Mouse (Mus musculus): ENCODE results near the gene Clec1b. TPM values are rescaled to one million over a fixed set of nuclear protein-coding genes. Genes with fewer than 3 reads are reported as not detected.

Clec1b gene
- polyA plus RNA-seq, 1 experiment from 2014 or later, result 12.9 TPM

GRCm38 (mm10) chr6:129369374-129370132 lies 27.5 kb upstream of the Clec1b start:
- no peaks in the 10 kb centered on the region for H3K9me3 ChIP-seq (ENCODE audit: control insufficient read depth, low read length)
- H3K27me3 ChIP-seq (ENCODE audit: control insufficient read depth, insufficient read depth, low read length), result no peaks in the 10 kb centered on the region
- no peak overlapping the region for H3K9ac ChIP-seq (ENCODE audit: low read depth, low read length)
- H3K4me1 ChIP-seq (replicated peaks; ENCODE audit: control insufficient read depth, insufficient read depth, low read length), result no peaks in the 10 kb centered on the region
- WGBS, result 70% methylated on average over 7 of the region's 7 CpGs
- no peak for ATAC-seq (ENCODE audit: low FRiP score)
- H3K27ac ChIP-seq (ENCODE audit: low read depth, low read length), result no peak overlapping the region
- no peak overlapping the region for H3K4me3 ChIP-seq (ENCODE audit: low read depth, low read length)
- H3K4me2 ChIP-seq (replicated peaks; ENCODE audit: low read depth, low read length), result no peak overlapping the region
- no peaks in the 10 kb centered on the region for H3K36me3 ChIP-seq (ENCODE audit: control insufficient read depth, insufficient read depth, low read length)
- no peak for DNase-seq (ENCODE audit: low spot score)

- no peak overlapping the region for H3K27ac ChIP-seq (ENCODE audit: low read depth, low read length)
- H3K9me3 ChIP-seq (ENCODE audit: control insufficient read depth, low read length), result no peaks in the 10 kb centered on the region
- H3K36me3 ChIP-seq (ENCODE audit: control insufficient read depth, insufficient read depth, low read length), result no peaks in the 10 kb centered on the region
- no peaks in the 10 kb centered on the region for H3K4me1 ChIP-seq (replicated peaks; ENCODE audit: control insufficient read depth, insufficient read depth, low read length)
- WGBS, result 90% methylated on average over 2 of the region's 2 CpGs
- DNase-seq (ENCODE audit: low spot score) (no peak), ATAC-seq (ENCODE audit: low FRiP score) (no peak)
- no peak overlapping the region for H3K4me3 ChIP-seq (ENCODE audit: low read depth, low read length)
- H3K9ac ChIP-seq (ENCODE audit: low read depth, low read length), result no peak overlapping the region
- H3K27me3 ChIP-seq (ENCODE audit: control insufficient read depth, insufficient read depth, low read length), result no peaks in the 10 kb centered on the region
- no peak overlapping the region for H3K4me2 ChIP-seq (replicated peaks; ENCODE audit: low read depth, low read length)
Measured at GRCm38 (mm10) chr6:129374937-129375471, 22.1 kb upstream of the Clec1b start.

- Histone ChIP-seq H3K4me1 (replicated peaks; ENCODE audit: control insufficient read depth, insufficient read depth, low read length) (no peaks in the 10 kb centered on the region), H3K27me3 (ENCODE audit: control insufficient read depth, insufficient read depth, low read length) (no peaks in the 10 kb centered on the region), H3K9me3 (ENCODE audit: control insufficient read depth, low read length) (no peaks in the 10 kb centered on the region), H3K27ac (ENCODE audit: low read depth, low read length) (no peak overlapping the region), H3K4me3 (ENCODE audit: low read depth, low read length) (no peak overlapping the region), H3K36me3 (ENCODE audit: control insufficient read depth, insufficient read depth, low read length) (no peaks in the 10 kb centered on the region), H3K9ac (ENCODE audit: low read depth, low read length) (no peak overlapping the region), H3K4me2 (replicated peaks; ENCODE audit: low read depth, low read length) (no peak overlapping the region)
- ATAC-seq (ENCODE audit: low FRiP score), result no peak
- 60% methylated on average over 4 of the region's 4 CpGs for WGBS
- no peak for DNase-seq (ENCODE audit: low spot score)
Measured at GRCm38 (mm10) chr6:129380454-129380853, 16.6 kb upstream of the Clec1b start.

DNA sequence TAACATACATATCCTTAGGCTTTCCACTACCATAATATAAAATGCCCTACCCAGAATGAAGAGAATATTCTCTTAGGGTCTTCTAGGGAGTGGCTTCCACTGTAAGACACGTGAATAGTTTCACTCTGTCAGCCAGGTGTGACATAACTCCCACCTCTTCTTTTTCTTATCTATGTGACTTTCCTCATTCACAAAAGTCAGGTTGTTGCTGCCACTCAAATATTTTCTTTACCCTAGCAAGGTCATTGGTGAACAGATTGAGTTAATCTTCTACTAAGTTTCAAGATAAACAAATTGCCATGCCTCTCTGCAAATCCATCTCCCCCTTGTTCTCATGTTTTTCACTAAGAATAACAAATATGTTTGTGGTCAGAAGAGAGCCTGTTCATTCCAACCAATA lies 15.4 kb upstream of the Clec1b start:
- 86% methylated on average over 1 of the region's 1 CpGs for WGBS
- ATAC-seq (ENCODE audit: low FRiP score) (no peak), DNase-seq (ENCODE audit: low spot score) (no peak)
- Histone ChIP-seq H3K4me1 (replicated peaks; ENCODE audit: control insufficient read depth, insufficient read depth, low read length) (no peaks in the 10 kb centered on the region), H3K27me3 (ENCODE audit: control insufficient read depth, insufficient read depth, low read length) (no peaks in the 10 kb centered on the region), H3K9me3 (ENCODE audit: control insufficient read depth, low read length) (no peaks in the 10 kb centered on the region), H3K27ac (ENCODE audit: low read depth, low read length) (no peak overlapping the region), H3K4me2 (replicated peaks; ENCODE audit: low read depth, low read length) (no peak overlapping the region), H3K36me3 (ENCODE audit: control insufficient read depth, insufficient read depth, low read length) (no peaks in the 10 kb centered on the region), H3K4me3 (ENCODE audit: low read depth, low read length) (no peak overlapping the region), H3K9ac (ENCODE audit: low read depth, low read length) (no peak overlapping the region)

DNA sequence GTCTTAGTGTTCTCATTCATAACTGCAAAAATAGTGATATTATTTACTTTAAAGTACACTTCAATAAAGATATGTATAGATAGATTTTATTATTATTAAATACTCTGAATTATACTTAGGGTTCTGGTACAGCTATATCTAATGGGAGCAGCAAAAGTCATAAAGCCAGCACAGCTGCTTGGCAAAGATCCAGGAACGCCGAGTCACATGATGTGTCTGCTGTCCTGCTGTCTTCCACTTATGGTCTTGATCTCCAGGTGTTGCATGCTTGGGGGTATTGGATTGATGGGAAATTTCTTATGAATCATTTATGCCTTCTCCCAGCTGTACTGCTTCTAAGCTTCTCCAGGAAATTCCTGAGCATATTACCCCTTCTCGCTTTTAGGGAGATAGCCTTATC lies 13.6 kb upstream of the Clec1b start:
- Histone ChIP-seq H3K27me3 (ENCODE audit: control insufficient read depth, insufficient read depth, low read length) (no peaks in the 10 kb centered on the region), H3K4me2 (replicated peaks; ENCODE audit: low read depth, low read length) (no peak overlapping the region), H3K4me3 (ENCODE audit: low read depth, low read length) (no peak overlapping the region), H3K27ac (ENCODE audit: low read depth, low read length) (no peak overlapping the region), H3K4me1 (replicated peaks; ENCODE audit: control insufficient read depth, insufficient read depth, low read length) (no peaks in the 10 kb centered on the region), H3K9me3 (ENCODE audit: control insufficient read depth, low read length) (no peaks in the 10 kb centered on the region), H3K36me3 (ENCODE audit: control insufficient read depth, insufficient read depth, low read length) (no peaks in the 10 kb centered on the region), H3K9ac (ENCODE audit: low read depth, low read length) (no peak overlapping the region)
- ATAC-seq (ENCODE audit: low FRiP score) (no peak), DNase-seq (ENCODE audit: low spot score) (no peak)
- WGBS, result 94% methylated on average over 3 of the region's 3 CpGs

DNA sequence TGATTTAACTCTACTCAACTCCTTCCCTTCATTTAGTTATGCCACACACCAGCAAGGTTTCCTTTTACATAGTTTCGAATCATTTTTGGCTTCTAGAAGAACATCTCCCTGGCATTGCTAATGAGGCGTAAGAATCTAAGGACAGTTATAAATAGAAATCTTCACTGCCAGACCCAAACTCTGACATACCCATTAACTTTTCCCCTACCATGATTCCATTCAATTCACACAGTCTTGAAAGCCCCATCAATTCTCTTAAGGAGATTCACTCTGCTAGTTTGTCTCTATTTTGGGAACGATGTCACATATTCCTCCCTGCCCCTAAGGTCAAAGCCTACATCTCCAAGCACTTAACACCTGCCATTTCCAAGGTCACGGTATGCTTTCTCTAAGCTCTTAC lies 12.1 kb upstream of the Clec1b start:
- Histone ChIP-seq H3K9ac (ENCODE audit: low read depth, low read length) (no peak overlapping the region), H3K4me3 (ENCODE audit: low read depth, low read length) (no peak overlapping the region), H3K4me2 (replicated peaks; ENCODE audit: low read depth, low read length) (no peak overlapping the region), H3K4me1 (replicated peaks; ENCODE audit: control insufficient read depth, insufficient read depth, low read length) (no peaks in the 10 kb centered on the region), H3K36me3 (ENCODE audit: control insufficient read depth, insufficient read depth, low read length) (no peaks in the 10 kb centered on the region), H3K27ac (ENCODE audit: low read depth, low read length) (no peak overlapping the region), H3K9me3 (ENCODE audit: control insufficient read depth, low read length) (no peaks in the 10 kb centered on the region), H3K27me3 (ENCODE audit: control insufficient read depth, insufficient read depth, low read length) (no peaks in the 10 kb centered on the region)
- WGBS, result 45% methylated on average over 4 of the region's 4 CpGs
- no peak for DNase-seq (ENCODE audit: low spot score)
- ATAC-seq (ENCODE audit: low FRiP score), result peak; percentile 20; the same call in 1 of the 2 replicates

GRCm38 (mm10) chr6:129385774-129386173 lies 11.3 kb upstream of the Clec1b start, which contains the start of gene Clec12b:
Gene Clec12b (minus strand): TSS chr6:129385874.
- H3K9me3 ChIP-seq (ENCODE audit: control insufficient read depth, low read length), result no peaks in the 10 kb centered on the region
- no peak within 1 kb of the TSS for H3K4me2 ChIP-seq (replicated peaks; ENCODE audit: low read depth, low read length)
- H3K4me1 ChIP-seq (replicated peaks; ENCODE audit: control insufficient read depth, insufficient read depth, low read length), result no peaks in the 10 kb centered on the region
- DNase-seq (ENCODE audit: low spot score), result no peak
- no peak for ATAC-seq (ENCODE audit: low FRiP score)
- no peak within 1 kb of the TSS for H3K9ac ChIP-seq (ENCODE audit: low read depth, low read length)
- H3K4me3 ChIP-seq (ENCODE audit: low read depth, low read length), result no peak within 1 kb of the TSS
- H3K27me3 ChIP-seq (ENCODE audit: control insufficient read depth, insufficient read depth, low read length), result no peaks in the 10 kb centered on the region
- H3K27ac ChIP-seq (ENCODE audit: low read depth, low read length), result no peak within 1 kb of the TSS
- WGBS, result 81% methylated on average over 2 of the region's 2 CpGs
- H3K36me3 ChIP-seq (ENCODE audit: control insufficient read depth, insufficient read depth, low read length), result no peaks in the 10 kb centered on the region

GRCm38 (mm10) chr6:129393087-129393720 lies 3.9 kb upstream of the Clec1b start:
- Histone ChIP-seq H3K4me3 (ENCODE audit: low read depth, low read length) (no peak overlapping the region), H3K4me1 (replicated peaks; ENCODE audit: control insufficient read depth, insufficient read depth, low read length) (no peaks in the 10 kb centered on the region), H3K27me3 (ENCODE audit: control insufficient read depth, insufficient read depth, low read length) (no peaks in the 10 kb centered on the region), H3K36me3 (ENCODE audit: control insufficient read depth, insufficient read depth, low read length) (no peaks in the 10 kb centered on the region), H3K9ac (ENCODE audit: low read depth, low read length) (no peak overlapping the region), H3K4me2 (replicated peaks; ENCODE audit: low read depth, low read length) (no peak overlapping the region), H3K27ac (ENCODE audit: low read depth, low read length) (no peak overlapping the region), H3K9me3 (ENCODE audit: control insufficient read depth, low read length) (no peaks in the 10 kb centered on the region)
- no peak for DNase-seq (ENCODE audit: low spot score)
- ATAC-seq (ENCODE audit: low FRiP score), result no peak
- 41% methylated on average over 2 of the region's 2 CpGs for WGBS

- Histone ChIP-seq H3K36me3 (ENCODE audit: control insufficient read depth, insufficient read depth, low read length) (no peaks in the 10 kb centered on the region), H3K4me1 (replicated peaks; ENCODE audit: control insufficient read depth, insufficient read depth, low read length) (no peaks in the 10 kb centered on the region), H3K9ac (ENCODE audit: low read depth, low read length) (no peak overlapping the region), H3K4me3 (ENCODE audit: low read depth, low read length) (no peak overlapping the region), H3K27ac (ENCODE audit: low read depth, low read length) (no peak overlapping the region), H3K4me2 (replicated peaks; ENCODE audit: low read depth, low read length) (no peak overlapping the region), H3K9me3 (ENCODE audit: control insufficient read depth, low read length) (no peaks in the 10 kb centered on the region), H3K27me3 (ENCODE audit: control insufficient read depth, insufficient read depth, low read length) (no peaks in the 10 kb centered on the region)
- no peak for DNase-seq (ENCODE audit: low spot score)
- no peak for ATAC-seq (ENCODE audit: low FRiP score)
- 76% methylated on average over 6 of the region's 6 CpGs for whole genome bisulfite sequencing
Measured at GRCm38 (mm10) chr6:129393732-129394131, 3.4 kb upstream of the Clec1b start.
